Mouse (Mus musculus) C2C12 (cell line): ENCODE results near the gene Kcnn3.

ENCODE experiments used
- CTCF ChIP-seq: IDR thresholded peaks from one replicate; pipeline ENCODE4 v1.5.1; 2011; ENCODE audit not compliant: control insufficient read depth, insufficient read depth, insufficient read length
- MAX ChIP-seq: IDR thresholded peaks from one replicate; pipeline ENCODE4 v1.6.1; 2011; ENCODE audit warnings: mild to moderate bottlenecking, control low read depth
- MYOD1 ChIP-seq: IDR thresholded peaks from one replicate; pipeline ENCODE4 v1.6.1; 2011; ENCODE audit warnings: low read depth; ENCODE audit not compliant: control insufficient read depth, insufficient read length

GRCm38 (mm10) chr3:89551880-89552279 is 31.9 kb downstream of the Kcnn3 start:
- TF ChIP-seq CTCF (no peak), MAX (no peak), MYOD1 (no peak)
